Mouse (Mus musculus): ENCODE measurements around the gene Sarnp. TPM values are rescaled to one million over a fixed set of nuclear protein-coding genes. Genes with fewer than 3 reads are reported as not detected.
A peak's percentile ranks its signal among the peaks of the same experiment; 100 is the strongest.

The Sarnp gene
- polyA plus RNA-seq, 1 experiment from 2014 or later = 227 TPM

DNA sequence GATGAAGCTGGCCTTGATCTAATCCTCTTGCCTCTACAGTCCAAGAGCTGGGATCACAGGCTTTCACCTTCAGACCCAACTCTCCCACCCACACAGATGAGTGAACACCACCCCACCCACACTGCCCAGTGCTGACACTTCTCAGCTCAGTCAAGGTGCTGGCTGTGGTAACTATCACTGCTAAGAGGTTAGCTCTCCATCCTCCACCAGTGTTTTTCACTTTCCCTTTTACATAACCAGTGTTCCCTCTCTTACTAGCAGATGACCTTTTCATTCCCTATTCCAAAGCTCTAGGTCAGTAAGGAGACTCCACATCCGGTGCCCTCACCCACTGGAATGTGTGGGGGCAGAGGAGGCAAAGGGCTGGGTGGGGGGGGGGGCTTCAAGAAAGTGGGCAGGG, 104.1 kb downstream of the Sarnp start:
- H3K9me3 ChIP-seq = no peaks in the 10 kb centered on the region
- 0 out of 2 replicates have a peak overlapping the region, but pooled peaks have one; percentile 0 for H3K4me2 ChIP-seq (replicated peaks)
- 0 out of 2 replicates have a peak overlapping the region, but pooled peaks have one; percentile 69 for H3K27ac ChIP-seq
- H3K27me3 ChIP-seq = no peaks in the 10 kb centered on the region
- ATAC-seq (ENCODE audit: insufficient number of reproducible peaks, insufficient read depth, low FRiP score, low TSS enrichment) = no peak
- peaks cover 35% of the 10 kb centered on the region for H3K4me1 ChIP-seq
- H3K4me3 ChIP-seq = no peak overlapping the region
- H3K9ac ChIP-seq = peak overlapping the region; percentile 0; the same call in 1 of the 2 replicates
- 68% methylated on average over 1 of the region's 1 CpGs for WGBS
- peaks cover 24% of the 10 kb centered on the region for H3K36me3 ChIP-seq

DNA sequence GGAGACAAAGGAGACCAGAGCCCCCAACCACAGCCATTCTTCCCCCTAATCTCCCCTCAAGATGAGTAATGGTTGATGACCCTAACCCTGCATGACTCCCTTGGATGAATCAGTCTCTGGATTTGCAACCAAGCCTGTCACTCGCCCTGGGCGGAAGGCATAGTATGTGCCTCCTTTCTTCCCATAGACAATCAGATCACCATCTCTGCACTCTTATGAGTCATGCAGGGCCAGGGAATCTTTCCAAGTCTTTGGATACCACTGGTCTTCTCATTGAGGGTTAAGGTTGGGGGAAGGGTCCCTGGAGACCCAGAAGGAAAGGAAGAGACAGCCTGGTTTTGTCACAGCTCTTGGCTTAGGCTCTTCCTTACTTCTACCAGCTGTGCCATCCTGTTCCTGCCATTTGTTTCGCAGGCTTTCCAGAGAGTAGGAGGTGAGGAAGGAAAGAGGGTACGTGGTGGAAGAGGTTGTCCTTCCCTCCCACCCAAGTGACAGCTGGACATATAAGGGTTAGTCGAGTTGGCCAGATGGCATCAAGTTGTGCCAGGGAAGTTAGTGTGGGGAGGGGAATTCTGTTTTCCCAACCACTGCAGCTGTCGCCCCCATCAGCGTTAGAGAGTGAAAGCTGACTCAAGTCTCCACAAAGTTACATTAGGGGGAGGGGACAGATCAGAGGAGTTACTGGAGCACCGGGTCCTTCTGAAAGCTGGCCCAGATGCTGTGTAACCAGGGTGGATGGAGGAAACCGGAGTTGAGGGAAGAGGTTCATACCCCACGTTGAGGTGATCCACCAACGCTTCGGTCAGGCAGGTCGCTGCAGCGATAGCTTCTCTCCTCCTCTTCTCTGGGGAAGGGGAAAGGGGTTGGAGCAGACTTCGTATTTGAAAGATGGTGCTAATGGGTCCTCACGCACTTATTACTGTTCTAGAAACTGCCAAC, 105.0 kb downstream of the Sarnp start:
- no peak for ATAC-seq (ENCODE audit: insufficient number of reproducible peaks, insufficient read depth, low FRiP score, low TSS enrichment)
- H3K4me3 ChIP-seq = peak overlapping the region; percentile 79
- 73% methylated on average over 16 of the region's 16 CpGs for WGBS
- H3K27me3 ChIP-seq = no peaks in the 10 kb centered on the region
- H3K4me1 ChIP-seq = peaks cover 35% of the 10 kb centered on the region
- H3K27ac ChIP-seq = no peak overlapping the region
- H3K4me2 ChIP-seq (replicated peaks) = peak overlapping the region; percentile 57
- peak overlapping the region; percentile 71 for H3K9ac ChIP-seq
- H3K36me3 ChIP-seq = peaks cover 15% of the 10 kb centered on the region
- no peaks in the 10 kb centered on the region for H3K9me3 ChIP-seq

DNA sequence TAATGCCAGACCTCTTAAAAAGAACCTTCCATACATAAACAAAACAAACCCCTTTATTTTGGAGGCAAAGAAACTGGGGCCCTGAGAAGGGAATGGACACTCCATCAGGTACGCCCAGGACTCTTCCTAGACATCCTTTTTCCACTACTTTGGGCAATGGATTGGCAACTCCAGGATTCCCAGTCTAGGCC, 105.6 kb downstream of the Sarnp start, which contains the start of gene Rdh5:
Gene Rdh5, minus strand, starts transcription at position 67 of the 191 bp plus-strand sequence.
- WGBS = 24% methylated on average over 1 of the region's 1 CpGs
- peak within 1 kb of the TSS; percentile 79 for H3K4me3 ChIP-seq
- peaks cover 9% of the 10 kb centered on the region for H3K36me3 ChIP-seq
- peak within 1 kb of the TSS; percentile 57 for H3K4me2 ChIP-seq (replicated peaks)
- H3K27me3 ChIP-seq = 0 out of 2 replicates have a peak, but pooled peaks cover 4% of the 10 kb centered on the region
- H3K27ac ChIP-seq = peak within 1 kb of the TSS; percentile 77
- peaks cover 35% of the 10 kb centered on the region for H3K4me1 ChIP-seq
- no peak for ATAC-seq (ENCODE audit: insufficient number of reproducible peaks, insufficient read depth, low FRiP score, low TSS enrichment)
- H3K9ac ChIP-seq = peak within 1 kb of the TSS; percentile 71
- H3K9me3 ChIP-seq = no peaks in the 10 kb centered on the region

DNA sequence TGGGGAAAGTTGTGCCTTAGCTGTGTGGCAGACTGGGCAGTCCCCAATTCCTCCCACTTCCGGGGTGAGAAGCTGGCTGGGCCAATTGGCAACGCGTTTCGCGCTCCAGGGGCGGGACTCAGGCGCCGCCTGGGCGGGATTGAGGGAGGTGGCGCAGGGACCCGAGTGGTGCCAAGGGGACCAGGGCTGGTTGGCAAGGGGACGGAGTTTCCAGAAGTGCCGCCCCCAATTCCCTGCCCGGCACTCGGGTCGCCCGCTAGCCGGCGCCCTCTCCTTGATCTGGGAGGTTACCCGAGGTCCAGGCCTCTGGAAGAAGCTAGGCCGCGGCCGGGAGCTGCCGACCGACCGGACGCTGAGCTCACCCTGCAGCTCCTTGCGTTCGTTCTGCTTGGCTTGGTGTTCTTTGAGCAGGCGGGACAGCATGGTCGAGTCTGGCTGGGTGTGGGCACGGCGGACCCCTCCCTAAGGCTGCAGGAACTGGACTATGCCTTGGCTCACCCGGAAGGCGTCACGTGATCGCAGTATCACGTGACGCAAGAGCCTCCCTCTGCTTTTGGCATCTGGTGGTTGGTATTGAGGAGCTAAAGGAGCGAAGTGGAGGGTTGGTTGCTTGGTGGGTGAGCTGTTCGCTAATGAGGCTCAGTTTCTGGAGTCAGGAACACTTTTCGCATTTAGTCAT, 106.0 kb downstream of the Sarnp start:
- Histone ChIP-seq H3K4me3 (peak overlapping the region; percentile 79), H3K36me3 (peaks cover 5% of the 10 kb centered on the region), H3K27ac (peak overlapping the region; percentile 77), H3K4me1 (peaks cover 35% of the 10 kb centered on the region), H3K9ac (peak overlapping the region; percentile 71), H3K9me3 (no peaks in the 10 kb centered on the region), H3K27me3 (peaks cover 9% of the 10 kb centered on the region; the same call in 1 of the 2 replicates), H3K4me2 (replicated peaks) (peak overlapping the region; percentile 57)
- under 1% methylated on average over 42 of the region's 42 CpGs for WGBS
- ATAC-seq (ENCODE audit: insufficient number of reproducible peaks, insufficient read depth, low FRiP score, low TSS enrichment) = peak; percentile 86

DNA sequence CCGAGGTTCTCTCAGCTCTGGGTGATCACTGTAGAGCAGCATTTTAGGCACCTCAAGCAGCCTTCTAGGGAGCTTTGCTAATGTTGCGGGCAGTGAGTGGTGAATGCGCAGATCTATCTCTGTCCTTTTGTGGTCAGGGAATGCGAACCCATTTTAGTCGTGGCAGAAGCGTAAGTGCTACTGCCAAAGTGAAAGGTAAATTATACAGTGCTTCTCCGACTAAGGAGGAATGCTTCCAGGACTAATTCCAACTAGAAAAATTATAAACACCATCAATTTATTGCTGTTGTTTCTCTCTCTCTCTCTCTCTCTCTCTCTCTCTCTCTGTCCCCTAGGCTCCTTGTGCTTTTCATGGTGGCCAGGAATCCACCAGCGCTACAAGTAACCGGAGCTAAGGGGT, 106.8 kb downstream of the Sarnp start, which contains the start of gene Bloc1s1:
Gene Bloc1s1, minus strand, starts transcription at position 101 of the 400 bp plus-strand sequence.
- WGBS = 66% methylated on average over 9 of the region's 9 CpGs
- H3K4me3 ChIP-seq = peak within 1 kb of the TSS; percentile 79
- H3K9me3 ChIP-seq = no peaks in the 10 kb centered on the region
- H3K36me3 ChIP-seq = no peaks in the 10 kb centered on the region
- peak within 1 kb of the TSS; percentile 71 for H3K9ac ChIP-seq
- ATAC-seq (ENCODE audit: insufficient number of reproducible peaks, insufficient read depth, low FRiP score, low TSS enrichment) = no peak
- H3K4me1 ChIP-seq = peaks cover 34% of the 10 kb centered on the region
- H3K4me2 ChIP-seq (replicated peaks) = peak within 1 kb of the TSS; percentile 57
- H3K27ac ChIP-seq = peak within 1 kb of the TSS; percentile 77
- peaks cover 15% of the 10 kb centered on the region; the same call in 1 of the 2 replicates for H3K27me3 ChIP-seq

Other genes with a start within 250 kb of the Sarnp start
- 20.9 TPM in 2 replicates for gene Erbb3, start 227.7 kb upstream of the Sarnp start, polyA plus RNA-seq (2016; fragmentation: Nextera tagmentation; extraction: Ambion mirVana)
- 668 and 696 TPM in 2 replicates for gene Rps26, start 190.6 kb upstream of the Sarnp start, polyA plus RNA-seq (2016; fragmentation: Nextera tagmentation; extraction: Ambion mirVana)
- gene Ikzf4, start 171.3 kb upstream of the Sarnp start, polyA plus RNA-seq (2016; fragmentation: Nextera tagmentation; extraction: Ambion mirVana) = 5.5 and 6.6 TPM in 2 replicates
- gene Suox, start 143.3 kb upstream of the Sarnp start, polyA plus RNA-seq (2016; fragmentation: Nextera tagmentation; extraction: Ambion mirVana) = 18.5 and 19.5 TPM in 2 replicates
- gene Rab5b, start 121.1 kb upstream of the Sarnp start, polyA plus RNA-seq (2016; fragmentation: Nextera tagmentation; extraction: Ambion mirVana) = 80.0 and 85.6 TPM in 2 replicates
- 26.3 and 48.0 TPM in 2 replicates for gene Pmel, start 113.1 kb upstream of the Sarnp start, polyA plus RNA-seq (2016; fragmentation: Nextera tagmentation; extraction: Ambion mirVana)
- gene Cdk2, start 112.3 kb upstream of the Sarnp start, polyA plus RNA-seq (2016; fragmentation: Nextera tagmentation; extraction: Ambion mirVana) = 134 and 143 TPM in 2 replicates
- 9.3 and 10.4 TPM in 2 replicates for gene Dgka, start 72.5 kb upstream of the Sarnp start, polyA plus RNA-seq (2016; fragmentation: Nextera tagmentation; extraction: Ambion mirVana)
- 48.9 and 53.1 TPM in 2 replicates for gene Pym1, start 69.4 kb upstream of the Sarnp start, polyA plus RNA-seq (2016; fragmentation: Nextera tagmentation; extraction: Ambion mirVana)
- 0.42 and 0.93 TPM in 2 replicates for gene Mmp19, start 26.4 kb upstream of the Sarnp start, polyA plus RNA-seq (2016; fragmentation: Nextera tagmentation; extraction: Ambion mirVana)
- 55.6 and 60.5 TPM in 2 replicates for gene Dnajc14, start 13.3 kb upstream of the Sarnp start, polyA plus RNA-seq (2016; fragmentation: Nextera tagmentation; extraction: Ambion mirVana)
- 24.8 and 25.7 TPM in 2 replicates for gene Tmem198b, start 13.0 kb upstream of the Sarnp start, polyA plus RNA-seq (2016; fragmentation: Nextera tagmentation; extraction: Ambion mirVana)
- 31.5 and 35.5 TPM in 2 replicates for gene Ormdl2, start 4.3 kb downstream of the Sarnp start, polyA plus RNA-seq (2016; fragmentation: Nextera tagmentation; extraction: Ambion mirVana)
- 10.8 and 11.9 TPM in 2 replicates for gene Gdf11, start 74.4 kb downstream of the Sarnp start, polyA plus RNA-seq (2016; fragmentation: Nextera tagmentation; extraction: Ambion mirVana)
- 459 and 465 TPM in 2 replicates for gene Cd63, start 83.7 kb downstream of the Sarnp start, polyA plus RNA-seq (2016; fragmentation: Nextera tagmentation; extraction: Ambion mirVana)
- gene Rdh5, start 105.6 kb downstream of the Sarnp start, polyA plus RNA-seq (2016; fragmentation: Nextera tagmentation; extraction: Ambion mirVana) = 14.2 and 14.7 TPM in 2 replicates
- gene Bloc1s1, start 106.7 kb downstream of the Sarnp start, polyA plus RNA-seq (2016; fragmentation: Nextera tagmentation; extraction: Ambion mirVana) = 210 and 215 TPM in 2 replicates
- 5.2 TPM in 2 replicates for gene Itga7, start 116.5 kb downstream of the Sarnp start, polyA plus RNA-seq (2016; fragmentation: Nextera tagmentation; extraction: Ambion mirVana)
- gene Mettl7b, start 143.7 kb downstream of the Sarnp start, polyA plus RNA-seq (2016; fragmentation: Nextera tagmentation; extraction: Ambion mirVana) = 0.13 TPM in 1 of 2 replicates, not detected in the other
- gene Olfr9, start 172.1 kb downstream of the Sarnp start, polyA plus RNA-seq (2016; fragmentation: Nextera tagmentation; extraction: Ambion mirVana) = not detected in 2 replicates
- gene Olfr763, start 193.5 kb downstream of the Sarnp start, polyA plus RNA-seq (2016; fragmentation: Nextera tagmentation; extraction: Ambion mirVana) = not detected in 2 replicates
- gene Olfr764-ps1, start 222.6 kb downstream of the Sarnp start, polyA plus RNA-seq (2016; fragmentation: Nextera tagmentation; extraction: Ambion mirVana) = not detected in 2 replicates
- not detected in 2 replicates for gene Olfr765, start 232.7 kb downstream of the Sarnp start, polyA plus RNA-seq (2016; fragmentation: Nextera tagmentation; extraction: Ambion mirVana)